Mouse (Mus musculus) thymus, adult 2 months (tissue): ENCODE measurements around the gene Ccna2.

Experiments
- CTCF ChIP-seq: fragments of 200-500 bp; IDR thresholded peaks from 2 replicates; pipeline ENCODE4 v1.5.1; 2012; ENCODE audit warnings: mild to moderate bottlenecking, control low read depth, low read length, moderate library complexity, borderline replicate concordance; ENCODE audit not compliant: control insufficient read depth, poor library complexity, insufficient read depth; ENCODE audit errors: extremely low read depth
- POLR2A ChIP-seq: fragments of 200-500 bp; IDR thresholded peaks from 2 replicates; pipeline ENCODE4 v1.6.1; 2012; ENCODE audit warnings: mild to moderate bottlenecking, low read length, control low read depth, moderate library complexity; ENCODE audit not compliant: control insufficient read depth, poor library complexity, insufficient read depth; ENCODE audit errors: extremely low read depth

DNA sequence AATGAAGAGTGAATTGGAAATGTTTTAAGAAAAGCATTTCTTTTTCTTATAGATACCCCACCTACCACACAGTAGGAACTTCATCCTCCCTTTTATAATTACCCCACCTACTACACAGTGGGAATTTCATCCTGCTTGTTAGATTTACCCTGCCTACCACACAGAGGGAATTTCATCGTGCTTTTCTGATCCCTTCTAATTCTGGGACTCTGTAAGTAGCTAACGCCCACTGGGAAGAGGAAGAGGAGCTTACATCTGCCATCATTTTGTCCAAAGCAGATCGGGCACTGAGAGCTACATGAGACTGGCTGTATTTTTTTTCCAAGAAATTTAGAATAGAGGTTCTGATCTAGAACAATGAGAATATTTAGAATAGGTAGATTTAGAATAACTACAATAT is 27.0 kb downstream of the Ccna2 start:
- no peak for TF ChIP-seq CTCF
- no peak for TF ChIP-seq POLR2A
